Mouse (Mus musculus) megakaryocyte, embryonic 14.5 days (primary cell): ENCODE measurements around the gene Mre11a.

ENCODE experiments used
- FLI1 ChIP-seq: IDR thresholded peaks from 2 replicates; pipeline ENCODE4 v1.6.1; 2012; ENCODE audit warnings: low read length, inconsistent platforms, mixed read lengths
- GATA1 ChIP-seq: IDR thresholded peaks from 3 replicates; pipeline ENCODE4 v1.6.1; 2012; ENCODE audit warnings: mixed read lengths, low read length, inconsistent platforms, borderline replicate concordance

- TF ChIP-seq GATA1 (no peak), FLI1 (no peak)
Measured at GRCm38 (mm10) chr9:14846428-14846827, 62.0 kb downstream of the Mre11a start.
